Mouse (Mus musculus) adipocyte (in vitro differentiated cells): ENCODE measurements at regions not wholly inside any gene's neighbourhood (a gene's known extent, or its start where the extent isn't known, plus 50 kb on each side); places are given as distances from the start of the nearest gene placed in this dataset.
A peak's percentile ranks its signal among the peaks of the same experiment; 100 is the strongest.

Experiments
- DNase-seq: peaks from one replicate; pipeline ENCODE4 v3.0.0-alpha.2; 2016; ENCODE audit warnings: low spot score

DNA sequence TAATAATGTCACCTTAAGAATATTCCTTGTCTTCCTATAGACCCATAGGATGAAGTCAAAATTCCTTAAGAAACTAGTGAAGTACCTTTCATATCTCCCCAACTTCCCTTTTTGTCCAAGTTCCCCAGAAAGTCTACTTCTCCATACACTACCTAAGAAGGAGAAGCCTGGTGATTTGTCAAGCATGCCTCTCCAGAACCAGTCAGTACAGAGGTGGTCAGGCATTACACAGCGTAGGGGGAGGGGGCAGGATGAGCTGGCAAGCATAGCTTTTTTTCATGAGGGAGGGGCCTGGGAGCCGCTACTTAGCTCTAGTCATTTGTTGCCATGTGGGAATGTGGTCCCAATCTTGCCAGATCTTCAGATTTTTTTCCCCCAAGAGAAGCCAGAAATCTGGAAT is 54.0 kb upstream of the Satb2 start:
- DNase-seq: peak; percentile 7

DNA sequence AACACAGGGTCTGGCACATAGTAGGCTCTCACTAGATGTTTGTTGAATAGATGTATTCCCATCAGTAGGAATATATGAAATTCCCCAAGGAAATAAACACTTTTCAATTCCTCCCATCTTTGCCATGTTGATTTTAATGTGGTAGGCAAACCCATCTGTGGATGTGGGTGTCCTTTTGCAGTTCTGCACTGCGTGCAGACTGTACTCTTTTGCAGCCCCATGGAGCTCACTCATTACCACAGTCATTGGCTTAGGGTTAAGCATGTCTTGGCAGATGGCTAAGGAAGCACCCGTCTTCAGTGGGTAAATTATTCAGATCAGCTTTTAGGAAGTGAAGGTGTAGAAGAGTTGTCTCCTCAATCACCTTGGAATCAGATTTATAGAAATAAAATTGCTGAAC is 54.8 kb upstream of the Satb2 start:
- no peak for DNase-seq

DNA sequence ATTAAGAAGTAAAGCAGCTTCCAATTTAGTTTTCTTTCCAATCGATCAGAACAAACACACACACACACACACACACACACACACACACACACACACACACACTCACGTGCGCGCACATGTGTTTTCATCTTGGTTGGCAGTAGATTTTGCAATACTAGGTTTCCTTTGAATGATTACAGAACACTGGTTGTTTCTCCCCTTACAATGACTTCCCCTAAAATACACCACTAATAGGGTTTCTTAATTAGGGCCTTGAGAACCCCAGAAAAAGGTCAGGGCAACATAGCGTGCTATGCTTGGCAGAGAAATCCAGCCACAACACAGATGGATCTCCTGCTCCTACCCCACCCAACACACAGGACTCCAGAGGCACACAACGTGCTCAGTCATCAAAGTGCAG is 56.0 kb upstream of the Satb2 start:
- DNase-seq: no peak

DNA sequence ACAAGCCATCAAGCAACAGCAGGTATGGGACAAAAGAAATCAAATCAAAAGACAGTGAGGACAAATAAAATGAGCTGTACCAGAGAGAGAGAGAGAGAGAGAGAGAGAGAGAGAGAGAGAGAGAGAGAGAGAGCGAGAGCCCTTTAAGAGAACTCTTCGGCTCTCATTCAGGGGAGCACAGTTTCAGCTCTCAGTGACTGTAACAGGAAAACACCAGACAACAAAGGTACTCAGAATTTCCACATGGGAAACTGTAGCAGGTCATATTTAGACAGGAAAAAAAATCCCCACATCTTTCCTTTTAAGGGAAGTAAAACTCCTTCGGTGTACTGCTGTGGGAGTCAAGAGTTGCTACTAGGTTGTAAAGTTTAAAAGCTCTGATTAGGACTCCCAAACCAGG is 57.9 kb upstream of the Satb2 start:
- no peak for DNase-seq

GRCm38 (mm10) chr1:57040201-57040600 is 61.8 kb upstream of the Satb2 start:
- no peak for DNase-seq

DNA sequence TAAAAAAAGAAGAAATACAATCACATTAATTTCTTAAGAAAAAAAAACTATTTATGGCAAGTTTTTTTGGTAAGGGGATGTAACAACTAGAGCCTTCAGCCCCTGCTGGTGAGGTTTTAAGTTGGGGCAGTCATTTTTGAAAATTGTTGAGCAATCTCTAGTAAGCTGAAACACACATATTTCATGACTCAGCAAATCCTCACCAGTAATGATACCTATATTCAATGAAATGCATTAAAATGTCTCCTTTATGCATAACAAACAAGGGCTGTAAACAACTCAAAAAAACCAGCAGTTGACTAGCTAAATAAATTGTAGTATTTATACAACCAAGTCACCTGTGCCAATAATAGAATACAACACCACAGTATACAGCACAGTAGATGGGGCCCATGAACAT is 63.1 kb upstream of the Satb2 start:
- no peak for DNase-seq

- DNase-seq: no peak
These were observed 75.4 kb upstream of the Satb2 start for GRCm38 (mm10) chr1:57053836-57054235.

- DNase-seq: no peak
These were observed 77.5 kb upstream of the Satb2 start for GRCm38 (mm10) chr1:57055976-57056375.

GRCm38 (mm10) chr1:57059216-57059615 is 80.8 kb upstream of the Satb2 start:
- DNase-seq: no peak

- DNase-seq: no peak
These were observed 96.8 kb upstream of the Satb2 start for GRCm38 (mm10) chr1:57075221-57075620.

GRCm38 (mm10) chr1:57076696-57077095 is 98.2 kb upstream of the Satb2 start:
- DNase-seq: no peak

- no peak for DNase-seq
These were observed 101.9 kb upstream of the Satb2 start for GRCm38 (mm10) chr1:57080306-57080705.

- no peak for DNase-seq
These were observed 104.7 kb upstream of the Satb2 start for GRCm38 (mm10) chr1:57083134-57083533.

DNA sequence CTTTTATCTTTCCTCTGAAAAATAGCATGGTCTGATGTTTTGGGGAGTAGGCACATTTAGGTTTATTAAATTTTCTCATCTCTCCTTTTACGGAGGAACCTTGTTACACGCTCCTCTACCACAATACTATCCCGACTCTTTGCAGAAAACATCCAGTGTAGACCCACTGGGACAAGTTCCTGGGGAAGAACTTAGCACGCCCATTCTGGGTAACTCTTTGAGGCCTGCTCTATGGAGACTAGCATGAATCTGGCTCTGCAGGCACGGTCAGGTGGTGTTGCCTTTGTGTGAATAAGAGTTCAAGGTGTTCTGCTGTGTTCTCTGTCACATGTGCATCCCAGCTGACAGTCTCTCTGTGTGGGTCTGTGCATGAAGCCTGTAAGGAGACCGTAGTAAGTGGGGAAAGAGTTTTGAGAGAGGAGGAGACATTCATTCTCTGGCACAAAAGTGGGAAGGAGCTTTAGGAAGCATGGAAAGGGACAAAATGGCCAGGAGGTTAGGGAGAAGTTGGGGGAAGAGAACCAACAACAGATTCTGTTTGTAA is 105.2 kb upstream of the Satb2 start:
- no peak for DNase-seq

DNA sequence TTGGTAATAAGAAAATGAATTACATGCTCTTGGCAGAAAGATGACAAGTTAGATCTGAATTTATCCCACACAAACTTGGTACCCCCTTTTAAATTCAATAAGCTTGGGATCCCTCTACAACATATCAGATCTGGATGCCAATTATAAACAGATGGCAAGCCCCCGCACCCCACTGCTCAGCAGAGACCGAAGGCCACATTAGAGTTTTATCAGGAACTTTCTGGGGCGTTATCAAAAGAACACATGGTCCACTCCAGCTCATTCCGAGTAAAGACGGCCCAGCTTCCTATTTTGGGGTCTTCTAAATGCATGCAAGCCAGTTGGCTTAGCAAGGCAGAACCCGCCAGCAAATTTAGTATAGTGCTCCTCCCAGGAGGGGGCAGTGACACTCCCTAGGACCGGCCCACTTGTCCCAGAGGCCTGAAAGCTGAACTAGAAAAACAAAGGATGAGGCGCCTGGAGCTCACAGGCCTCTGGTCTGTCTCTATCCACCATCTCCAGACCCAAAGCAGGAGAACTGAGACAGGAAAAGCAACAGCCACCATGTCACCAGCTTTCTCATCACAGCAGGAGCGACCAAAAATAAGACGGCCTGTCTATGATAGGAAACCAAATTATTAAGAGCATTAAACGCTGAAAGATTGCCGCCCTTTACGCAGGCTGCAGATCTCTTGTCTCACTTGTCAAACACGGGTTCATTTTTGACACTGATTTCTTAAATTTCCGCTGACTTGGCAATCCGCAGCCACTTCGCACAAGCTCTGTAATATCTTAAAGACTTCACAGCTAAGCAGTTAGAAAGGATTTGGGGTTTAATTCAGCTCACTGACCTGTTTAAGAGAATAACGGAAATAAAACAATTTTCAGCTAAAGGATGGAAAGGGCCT is 117.2 kb upstream of the Satb2 start:
- DNase-seq: no peak

DNA sequence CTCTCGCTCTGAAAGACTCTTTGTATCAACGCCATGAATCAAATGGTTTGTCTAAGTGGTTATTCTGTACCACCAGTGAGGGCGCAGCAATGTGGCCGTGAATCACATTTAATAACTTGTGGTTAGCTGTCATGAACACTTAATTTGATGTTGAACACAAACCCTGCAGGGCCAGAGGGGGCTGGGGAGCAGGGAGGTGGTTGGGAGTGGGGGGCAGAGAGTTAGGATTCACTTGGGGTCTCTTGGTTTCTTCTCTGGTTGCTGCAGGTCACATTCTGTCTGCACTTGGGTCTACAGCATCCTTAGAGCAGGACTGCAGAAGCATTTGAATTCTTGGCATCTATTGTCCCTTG is 117.8 kb upstream of the Satb2 start:
- no peak for DNase-seq

- DNase-seq: no peak
These were observed 118.3 kb upstream of the Satb2 start for GRCm38 (mm10) chr1:57096740-57097139.

DNA sequence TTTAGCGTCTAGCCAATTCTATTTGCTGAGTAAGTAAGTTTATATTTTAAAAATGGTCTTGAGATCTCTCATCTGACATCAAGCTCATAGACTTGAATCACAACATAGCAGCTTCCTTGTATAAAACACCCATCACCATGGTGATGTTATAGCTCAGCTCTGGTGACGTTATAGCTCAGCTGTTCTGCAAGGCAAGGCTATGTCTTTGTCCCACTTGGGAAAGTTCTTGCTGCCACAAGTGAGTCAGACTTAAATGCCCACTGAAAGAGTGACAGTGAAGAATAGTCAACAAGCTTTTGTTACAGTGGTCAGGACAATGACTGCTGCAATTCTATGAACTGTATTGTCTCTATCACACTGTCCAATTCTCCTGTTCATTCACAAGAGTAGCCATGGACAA is 122.2 kb upstream of the Satb2 start:
- no peak for DNase-seq

DNA sequence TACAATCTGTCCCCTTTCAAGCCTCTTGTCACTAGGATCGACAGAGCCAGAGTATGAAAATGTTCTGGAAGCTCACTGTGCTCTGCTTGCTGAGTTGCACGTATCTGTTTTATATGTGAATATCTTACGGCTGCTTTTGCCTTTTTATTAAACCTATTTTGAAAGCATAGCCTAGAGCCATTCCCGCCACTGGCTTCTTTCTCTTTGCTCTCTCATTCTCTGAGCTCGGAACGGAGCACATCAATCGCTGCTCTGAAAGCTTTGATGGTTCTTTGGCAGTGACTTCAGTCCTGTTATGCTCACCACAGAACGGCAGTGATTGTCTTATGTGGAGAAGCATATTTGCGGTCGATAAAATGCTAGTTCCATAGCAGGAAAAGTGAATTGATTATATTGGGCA is 128.9 kb upstream of the Satb2 start:
- no peak for DNase-seq

DNA sequence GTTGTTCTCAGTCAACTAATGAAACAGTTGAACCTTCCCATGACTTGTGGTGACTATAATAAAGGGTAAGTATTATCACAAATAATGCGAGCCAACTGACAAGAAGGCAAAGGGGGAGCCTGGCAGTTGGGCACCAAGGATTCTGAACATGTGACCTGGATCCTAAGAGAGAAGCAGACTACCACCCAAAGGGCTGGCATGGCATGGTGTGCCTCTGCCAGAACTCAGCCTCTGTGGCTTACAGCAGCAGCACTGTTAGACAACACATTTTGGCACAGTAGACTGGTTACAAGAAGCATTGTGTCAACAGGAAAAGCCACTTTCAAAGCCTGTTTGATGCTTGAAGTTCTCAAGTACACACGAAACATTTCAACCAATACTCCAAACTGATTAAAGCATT is 142.2 kb upstream of the Satb2 start:
- DNase-seq: peak; percentile 10

DNA sequence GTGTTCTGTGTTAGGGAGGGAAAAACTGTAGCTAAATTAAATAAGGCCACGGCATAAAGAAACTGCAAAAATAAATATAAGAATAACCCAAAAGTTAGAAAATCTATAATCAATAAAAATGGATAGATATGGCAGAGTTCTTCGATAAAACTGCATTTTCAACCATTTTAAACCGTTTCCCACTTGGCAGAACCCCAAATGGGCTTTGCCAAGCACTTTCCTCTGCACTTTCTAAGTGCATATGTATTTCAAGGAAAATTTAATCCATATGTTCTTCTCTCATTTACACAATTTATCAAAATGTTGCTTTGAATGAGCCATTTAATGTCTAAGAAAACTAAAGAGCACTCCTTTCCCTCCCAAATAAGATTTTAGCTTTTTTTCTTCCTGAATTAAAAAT is 165.7 kb upstream of the Satb2 start:
- DNase-seq: no peak

DNA sequence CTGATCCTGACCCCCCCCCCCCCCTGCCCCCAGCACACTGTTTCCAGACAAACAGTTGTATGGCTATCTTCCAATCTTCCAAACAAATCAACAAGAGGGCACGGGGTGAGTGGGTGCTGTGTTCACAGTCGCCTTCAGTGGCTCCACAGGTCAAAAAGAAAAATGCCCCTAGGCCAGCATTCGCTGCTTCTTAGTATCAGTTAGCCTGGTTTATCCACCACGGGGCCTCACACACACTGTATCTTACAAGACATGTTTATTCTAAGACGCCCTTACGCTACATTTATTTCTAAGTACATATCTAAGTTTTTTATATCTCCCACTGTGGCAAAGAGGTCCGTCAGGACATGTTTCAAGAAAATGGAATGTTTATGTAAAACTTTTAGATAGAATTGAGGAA is 177.4 kb upstream of the Satb2 start:
- DNase-seq: no peak

DNA sequence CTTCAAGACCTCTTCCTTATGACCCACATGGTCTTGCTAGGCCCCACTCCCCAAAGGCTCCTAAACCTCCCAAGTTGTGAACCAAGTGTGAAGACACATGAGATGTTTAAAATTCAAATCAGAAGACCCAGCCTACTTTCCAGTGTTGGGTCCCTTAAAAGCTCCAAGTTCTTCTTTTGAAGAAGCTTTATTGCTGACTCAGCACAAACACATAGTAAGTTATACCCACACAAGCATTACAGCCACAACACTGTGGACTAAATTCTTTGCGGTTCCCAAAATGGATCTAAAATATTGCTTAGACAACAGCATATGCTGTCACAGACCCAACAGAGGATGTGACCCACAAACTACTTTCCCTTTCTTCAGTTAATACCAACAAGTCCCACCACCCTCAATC is 186.0 kb upstream of the Satb2 start:
- no peak for DNase-seq

- DNase-seq: no peak
These were observed 195.9 kb upstream of the Satb2 start for GRCm38 (mm10) chr1:57174289-57174890.
